Mouse (Mus musculus) megakaryocyte, embryonic 14.5 days (primary cell): Measurements from ENCODE around the gene Rab8b. TPM values are rescaled to one million over a fixed set of nuclear protein-coding genes. Genes with fewer than 3 reads are reported as not detected.
A peak's percentile ranks its signal among the peaks of the same experiment; 100 is the strongest.

Experiments used
- H3K27me3 ChIP-seq: replicated peaks from 2 replicates; pipeline ENCODE3; 2012; ENCODE audit warnings: inconsistent platforms
- H3K36me3 ChIP-seq: replicated peaks from 2 replicates; pipeline ENCODE3; 2012; ENCODE audit warnings: low read length, inconsistent platforms, mixed read lengths
- H3K4me1 ChIP-seq: 2 replicates; pipeline ENCODE4 v1.6.1; 2012; ENCODE audit warnings: inconsistent platforms
- H3K4me3 ChIP-seq: replicated peaks from 2 replicates; pipeline ENCODE3; 2012; ENCODE audit warnings: moderate library complexity, mild to moderate bottlenecking, inconsistent platforms
- H3K9me3 ChIP-seq: 2 replicates; pipeline ENCODE4 v1.6.1; 2012; ENCODE audit warnings: inconsistent platforms
- FLI1 ChIP-seq: IDR thresholded peaks from 2 replicates; pipeline ENCODE4 v1.6.1; 2012; ENCODE audit warnings: low read length, inconsistent platforms, mixed read lengths
- GATA1 ChIP-seq: IDR thresholded peaks from 3 replicates; pipeline ENCODE4 v1.6.1; 2012; ENCODE audit warnings: mixed read lengths, low read length, inconsistent platforms, borderline replicate concordance
- polyA plus RNA-seq: library from polyadenylated mRNA; stranded (reverse); fragments of >175 nt; gene quantifications from 2 replicates; pipeline ENCODE4 v1.2.3, GENCODE M21; 2012; ENCODE audit warnings: low replicate concordance; ENCODE audit not compliant: insufficient read depth

Rab8b gene
- polyA plus RNA-seq, 1 experiment, result 3.2 TPM

DNA sequence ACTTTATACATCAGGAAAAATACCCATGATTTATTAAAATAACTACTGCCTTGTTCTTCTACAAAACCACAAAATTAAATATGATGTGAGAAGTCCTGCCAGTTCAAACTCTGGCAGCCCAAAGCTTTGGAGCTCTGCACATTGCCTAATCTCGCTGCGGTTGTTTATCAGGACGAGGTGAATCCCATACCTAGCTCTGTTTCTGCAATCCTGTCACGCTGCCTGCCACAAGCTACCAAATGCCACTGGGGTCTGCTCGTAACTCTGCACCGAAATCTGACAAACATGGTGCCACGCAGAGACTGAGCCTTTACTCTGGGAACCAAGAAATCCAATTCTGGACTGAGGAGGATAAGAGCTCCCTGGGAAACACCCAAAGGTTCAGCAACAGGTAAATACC is 9.6 kb downstream of the Rab8b start:
- Histone ChIP-seq H3K9me3 (no peaks in the 10 kb centered on the region), H3K4me1 (peaks cover 93% of the 10 kb centered on the region), H3K4me3 (no peak overlapping the region), H3K27me3 (no peaks in the 10 kb centered on the region), H3K36me3 (peaks cover 87% of the 10 kb centered on the region)
- TF ChIP-seq GATA1, result no peak
- TF ChIP-seq FLI1, result no peak

DNA sequence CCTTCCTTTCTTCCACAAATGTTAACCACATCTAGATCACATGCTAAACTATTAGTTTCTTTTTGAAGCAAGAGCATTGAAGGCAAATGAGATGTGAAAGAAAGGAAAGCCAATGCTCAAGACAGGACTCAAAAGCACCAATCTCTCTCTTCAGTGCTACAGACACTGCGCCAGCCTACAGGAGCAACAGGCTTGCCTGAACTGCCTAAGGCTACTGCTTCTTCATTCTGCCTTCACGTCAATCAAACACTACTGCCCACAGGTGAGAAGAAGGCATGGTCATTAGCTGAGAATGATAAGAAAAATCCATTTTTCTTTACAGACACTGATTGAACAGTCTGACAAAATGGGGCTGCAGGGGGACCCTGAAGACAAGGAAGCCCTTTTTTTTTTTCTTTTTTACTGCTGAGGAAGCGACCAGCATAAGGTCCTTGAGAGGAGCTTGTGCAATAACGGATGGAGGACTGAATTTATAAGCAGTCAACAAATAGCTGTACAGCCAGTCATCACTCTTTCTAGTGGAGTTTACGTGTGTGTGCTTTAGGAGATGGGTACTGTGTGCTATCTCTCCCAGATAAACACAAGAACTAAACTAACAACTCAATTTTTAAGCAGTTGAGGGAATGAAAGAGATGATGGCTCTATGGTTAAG is 11.6 kb downstream of the Rab8b start:
- Histone ChIP-seq H3K27me3 (no peaks in the 10 kb centered on the region), H3K9me3 (no peaks in the 10 kb centered on the region), H3K4me1 (peaks cover 88% of the 10 kb centered on the region), H3K4me3 (peak overlapping the region; percentile 79), H3K36me3 (peaks cover 86% of the 10 kb centered on the region)
- TF ChIP-seq FLI1, result no peak
- TF ChIP-seq GATA1, result no peak

DNA sequence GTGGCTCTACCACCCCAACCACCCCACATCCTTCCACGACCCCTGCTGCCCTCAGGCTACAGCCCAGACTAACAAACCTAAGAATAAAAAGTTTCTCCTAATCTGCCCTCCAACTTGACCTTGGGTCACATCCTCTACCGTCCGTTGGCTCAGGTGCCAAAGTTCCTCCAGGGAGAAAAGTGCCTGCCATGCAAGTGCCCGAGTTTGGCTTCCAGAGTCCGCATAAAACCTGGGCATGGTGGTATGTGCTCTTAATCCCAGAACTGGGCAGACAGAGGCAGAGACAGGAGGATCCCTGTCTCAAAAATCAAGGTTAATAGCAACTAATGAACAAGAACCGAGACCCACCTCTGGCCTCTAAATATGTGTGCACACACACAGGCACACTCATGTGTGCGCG is 12.4 kb downstream of the Rab8b start:
- Histone ChIP-seq H3K36me3 (peaks cover 87% of the 10 kb centered on the region), H3K4me1 (peaks cover 88% of the 10 kb centered on the region), H3K9me3 (no peaks in the 10 kb centered on the region), H3K4me3 (no peak overlapping the region), H3K27me3 (no peaks in the 10 kb centered on the region)
- TF ChIP-seq FLI1 (no peak), GATA1 (no peak)

DNA sequence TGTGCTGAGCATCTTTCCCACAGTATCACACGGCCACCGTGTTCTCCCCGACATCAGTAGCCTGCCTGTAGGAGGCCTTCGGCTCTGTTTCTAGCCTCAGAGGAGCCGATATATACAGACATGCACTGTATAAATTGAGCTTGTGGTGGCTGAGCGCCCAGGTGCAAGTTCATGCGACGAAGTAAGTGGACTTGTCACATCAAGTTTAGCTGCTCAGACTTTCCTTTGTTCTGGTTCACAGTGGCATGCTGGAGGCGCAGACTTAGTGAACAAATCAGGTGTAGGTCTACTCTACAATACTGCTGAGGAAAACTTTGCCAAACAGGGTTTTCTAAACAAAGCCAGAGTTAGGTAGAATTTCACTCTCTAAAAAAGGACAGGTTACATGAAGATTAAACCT is 13.5 kb downstream of the Rab8b start:
- Histone ChIP-seq H3K4me3 (no peak overlapping the region), H3K36me3 (peaks cover 84% of the 10 kb centered on the region)
- TF ChIP-seq GATA1 (no peak), FLI1 (no peak)

DNA sequence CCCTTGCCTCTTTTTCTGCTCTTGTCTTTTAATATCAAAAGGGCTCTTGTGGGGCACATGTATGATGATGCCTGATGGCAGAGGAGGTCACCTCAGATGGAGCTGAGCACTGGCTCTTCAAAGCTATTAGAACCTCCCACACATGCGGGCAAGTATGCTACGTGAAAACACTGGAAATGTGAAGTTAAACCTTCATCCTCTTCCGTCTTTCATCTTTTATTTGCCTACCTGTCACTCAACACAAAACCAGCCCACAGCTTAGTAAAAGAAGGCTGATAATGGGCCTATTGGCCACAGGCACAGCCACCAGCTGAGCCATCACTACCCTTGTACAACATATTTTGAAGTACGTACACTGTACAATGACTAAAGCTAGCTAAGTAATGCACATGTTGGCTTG is 20.0 kb downstream of the Rab8b start:
- Histone ChIP-seq H3K4me1 (peaks cover 93% of the 10 kb centered on the region), H3K36me3 (peaks cover 58% of the 10 kb centered on the region), H3K9me3 (no peaks in the 10 kb centered on the region), H3K4me3 (no peak overlapping the region), H3K27me3 (no peaks in the 10 kb centered on the region)
- no peak for TF ChIP-seq GATA1
- TF ChIP-seq FLI1, result no peak

More for the DNA sequence above, 13.5 kb downstream of the Rab8b start:
- Histone ChIP-seq H3K4me1 (peaks cover 85% of the 10 kb centered on the region), H3K9me3 (no peaks in the 10 kb centered on the region), H3K27me3 (no peaks in the 10 kb centered on the region)

DNA sequence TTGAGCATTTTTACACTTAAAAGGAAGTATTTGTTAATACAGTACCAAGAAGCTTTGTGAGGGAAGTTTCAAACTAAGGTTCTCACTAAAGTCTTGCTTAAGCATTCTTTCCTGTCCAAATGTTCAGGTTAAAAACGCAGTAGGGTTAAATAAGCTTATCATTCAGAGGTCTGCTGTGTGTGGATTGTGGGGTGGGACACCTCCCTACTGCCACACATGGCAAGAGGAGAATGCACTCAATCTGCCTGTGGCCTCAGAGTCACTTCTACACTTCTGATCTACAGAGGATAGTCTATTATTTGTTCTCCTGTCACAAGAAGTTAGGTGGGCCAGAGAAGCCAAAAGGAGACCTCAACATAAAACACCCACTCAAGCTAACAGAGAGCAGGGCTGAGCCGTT is 20.4 kb downstream of the Rab8b start:
- H3K36me3 ChIP-seq, result peaks cover 56% of the 10 kb centered on the region
- peaks cover 94% of the 10 kb centered on the region for H3K4me1 ChIP-seq
- H3K9me3 ChIP-seq, result no peaks in the 10 kb centered on the region
- TF ChIP-seq GATA1 (no peak), FLI1 (no peak)
- H3K4me3 ChIP-seq, result no peak overlapping the region
- no peaks in the 10 kb centered on the region for H3K27me3 ChIP-seq

DNA sequence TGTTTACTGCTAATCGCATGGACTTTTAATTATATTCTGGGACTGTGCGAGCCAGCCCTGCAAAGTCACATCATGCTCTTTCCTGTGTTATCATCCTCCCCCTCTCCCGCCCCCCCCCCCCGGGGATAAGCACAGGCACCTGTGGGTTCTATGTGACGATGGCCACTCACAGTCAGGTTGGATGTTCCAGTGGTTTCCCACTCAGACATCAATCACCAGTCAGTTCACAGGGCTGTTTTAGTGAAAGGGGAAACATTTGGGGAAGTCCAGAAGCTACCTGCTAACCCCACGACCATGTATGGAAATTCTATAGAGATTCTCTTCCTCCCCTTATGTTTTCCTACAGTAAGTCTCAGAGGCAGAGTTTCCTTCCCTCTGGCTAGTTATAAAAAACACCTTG is 21.6 kb downstream of the Rab8b start:
- TF ChIP-seq FLI1, result no peak
- no peak for TF ChIP-seq GATA1
- H3K36me3 ChIP-seq, result peaks cover 44% of the 10 kb centered on the region
- H3K4me3 ChIP-seq, result no peak overlapping the region
- H3K27me3 ChIP-seq, result no peaks in the 10 kb centered on the region
- H3K4me1 ChIP-seq, result peaks cover 87% of the 10 kb centered on the region
- H3K9me3 ChIP-seq, result no peaks in the 10 kb centered on the region

DNA sequence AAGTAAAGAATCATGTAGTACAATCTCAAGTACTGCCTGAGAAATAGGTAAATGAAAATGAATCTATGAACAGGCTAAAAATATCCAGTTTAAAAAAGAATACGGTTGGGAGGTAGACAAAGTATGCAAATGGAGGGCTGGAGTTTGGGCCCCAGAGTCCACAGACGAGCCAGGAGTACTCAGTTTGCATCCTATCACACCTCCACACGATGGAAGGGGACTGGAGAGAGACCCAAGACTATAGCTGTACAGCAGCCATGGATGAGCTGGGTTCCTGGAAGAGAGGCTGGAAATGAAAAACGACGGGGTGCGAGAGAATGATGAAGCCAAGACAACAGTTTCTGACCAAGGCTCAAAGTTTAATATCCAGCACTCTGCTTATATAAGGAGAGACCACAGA is 22.5 kb downstream of the Rab8b start:
- Histone ChIP-seq H3K4me1 (peaks cover 78% of the 10 kb centered on the region), H3K9me3 (no peaks in the 10 kb centered on the region), H3K4me3 (no peak overlapping the region), H3K27me3 (no peaks in the 10 kb centered on the region), H3K36me3 (peaks cover 35% of the 10 kb centered on the region)
- no peak for TF ChIP-seq GATA1

DNA sequence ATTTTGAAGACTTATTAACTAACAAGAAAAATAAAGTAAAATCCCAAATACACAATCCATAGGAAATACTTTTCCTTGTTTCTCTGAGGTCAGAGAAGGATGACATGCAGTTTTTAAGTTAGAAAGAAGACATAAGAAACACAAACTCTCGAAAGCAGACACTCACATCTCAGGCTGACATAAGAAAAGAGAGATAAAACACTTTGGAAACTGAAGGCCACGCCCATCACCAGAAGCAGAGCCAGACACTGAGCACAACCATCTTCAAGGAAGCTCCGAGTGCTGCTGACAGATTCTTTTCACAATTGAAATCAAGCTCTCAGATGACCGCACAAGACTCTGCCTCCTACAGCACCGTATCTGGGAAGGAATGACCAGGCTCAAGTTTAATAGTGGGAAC is 23.5 kb downstream of the Rab8b start:
- Histone ChIP-seq H3K4me3 (no peak overlapping the region), H3K36me3 (peaks cover 28% of the 10 kb centered on the region), H3K27me3 (no peaks in the 10 kb centered on the region), H3K9me3 (no peaks in the 10 kb centered on the region), H3K4me1 (peaks cover 73% of the 10 kb centered on the region)
- TF ChIP-seq FLI1 (no peak), GATA1 (no peak)

DNA sequence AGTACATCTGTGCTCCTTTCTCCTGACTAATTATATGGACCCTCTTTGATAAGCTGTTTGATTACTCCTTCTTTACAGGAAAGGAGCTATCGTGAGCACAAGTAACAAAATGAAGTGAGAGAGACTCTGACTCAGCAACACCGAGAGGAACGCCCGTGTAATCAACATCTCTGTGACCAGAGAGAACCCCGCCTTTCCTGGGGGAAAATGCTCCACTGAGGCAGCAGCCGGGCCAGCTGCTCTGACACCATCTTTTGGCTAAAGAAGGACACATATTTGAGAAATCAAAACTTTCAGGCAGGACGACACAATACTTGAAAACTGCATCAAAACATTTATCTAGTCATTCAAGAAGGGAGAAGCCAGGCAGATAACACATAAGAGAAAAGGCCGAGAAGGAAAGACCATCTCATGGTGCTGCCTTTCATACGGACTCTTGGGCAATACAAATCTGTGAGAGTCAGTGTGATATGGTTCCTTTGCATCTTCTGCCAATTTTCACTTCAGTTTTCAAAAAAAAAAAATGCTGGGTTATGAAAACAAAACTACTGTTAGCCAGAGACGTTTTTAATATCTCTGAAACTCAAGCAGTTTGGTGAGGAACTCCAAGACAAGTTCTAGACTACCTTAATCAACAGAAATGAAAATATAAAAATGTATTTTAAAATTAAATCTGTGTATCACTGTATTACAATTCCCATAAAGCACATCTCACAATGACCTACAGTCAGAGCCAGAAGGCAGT is 24.3 kb downstream of the Rab8b start:
- TF ChIP-seq FLI1, result no peak
- no peak for TF ChIP-seq GATA1
- Histone ChIP-seq H3K27me3 (no peaks in the 10 kb centered on the region), H3K4me1 (peaks cover 76% of the 10 kb centered on the region), H3K4me3 (peak overlapping the region; percentile 64), H3K9me3 (no peaks in the 10 kb centered on the region), H3K36me3 (peaks cover 33% of the 10 kb centered on the region)
